8 mouse cellular contexts compared by ENCODE assay signal in the genomic region with DNA sequence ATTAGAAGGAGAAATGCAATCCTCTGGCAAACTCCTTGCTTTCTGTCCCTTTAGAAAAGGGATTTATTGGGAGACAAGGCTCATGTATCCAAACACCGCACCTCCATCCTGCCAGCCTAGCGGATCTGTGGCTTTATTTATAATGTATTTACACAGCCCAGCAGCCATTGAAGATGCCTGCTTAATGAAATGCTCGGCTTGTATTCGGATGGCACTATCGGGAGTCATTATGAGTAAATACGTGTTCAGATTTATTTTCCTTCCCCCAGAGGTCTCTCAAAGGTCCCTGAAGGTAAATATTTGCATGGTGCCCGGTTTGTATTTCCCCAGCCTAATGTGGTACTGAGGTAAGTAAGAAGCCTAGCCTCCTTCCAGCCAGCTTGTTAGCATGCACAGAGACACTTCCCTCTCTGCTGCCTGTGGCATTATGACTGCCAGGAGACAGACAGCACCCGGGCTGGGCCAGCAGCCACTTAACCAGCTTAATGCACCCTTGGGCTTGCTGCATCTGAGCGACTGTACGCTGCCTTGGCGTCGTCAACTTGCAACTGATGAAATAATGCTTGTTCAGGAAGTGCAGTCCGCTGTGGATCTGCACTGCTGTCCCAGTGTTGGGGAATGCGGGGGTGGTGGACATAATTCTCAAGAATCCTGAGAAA.
DNase-seq lines count a peak whose midpoint lies in the region; ATAC-seq lines count a peak whose summit lies in the region.

No protein-coding gene starts in this region.

- DNase-seq in left cerebral cortex, adult 18-20 months (ENCODE audit: low spot score in 2 of 2) = peak; percentile 49 to 64
- DNase-seq in left cerebral cortex, adult 11 months (ENCODE audit: low spot score) = no peak
- peak; percentile 54 to 65 for DNase-seq in layer of hippocampus, postnatal 14 days (ENCODE audit: low spot score in 2 of 2)
- no peak for DNase-seq in spleen, postnatal 36 days (ENCODE audit: low spot score in 2 of 2)
- DNase-seq in adrenal gland, adult 18-20 months (ENCODE audit: low spot score in 2 of 2) = no peak

- H3K27me3 ChIP-seq in forebrain, embryonic 15.5 days = no peaks in the 10 kb centered on the region
- no peaks in the 10 kb centered on the region for H3K27me3 ChIP-seq in neural tube, embryonic 15.5 days (replicated peaks)

- H3K9me3 ChIP-seq in forebrain, embryonic 15.5 days = no peaks in the 10 kb centered on the region
- no peaks in the 10 kb centered on the region for H3K9me3 ChIP-seq in neural tube, embryonic 15.5 days (replicated peaks)

- no peak overlapping the region for H3K4me3 ChIP-seq in forebrain, embryonic 15.5 days
- H3K4me3 ChIP-seq in neural tube, embryonic 15.5 days (replicated peaks) = no peak overlapping the region

- 16% methylated on average over 14 of the region's 14 CpGs for WGBS in forebrain, embryonic 15.5 days
- WGBS in neural tube, embryonic 15.5 days = 10% methylated on average over 14 of the region's 14 CpGs

- H3K4me2 ChIP-seq in forebrain, embryonic 15.5 days (replicated peaks) = peak overlapping the region; percentile 0; the same call in 1 of the 2 replicates
- peak overlapping the region; percentile 44 for H3K4me2 ChIP-seq in neural tube, embryonic 15.5 days

- H3K9ac ChIP-seq in forebrain, embryonic 15.5 days (replicated peaks) = no peak overlapping the region
- H3K9ac ChIP-seq in neural tube, embryonic 15.5 days (replicated peaks) = no peak overlapping the region

- peak; percentile 59 for ATAC-seq in forebrain, embryonic 15.5 days (replicated peaks)
- ATAC-seq in neural tube, embryonic 15.5 days (ENCODE audit: low FRiP score) = peak; percentile 63
- no peak for ATAC-seq in activated CD4-positive, CD25-positive, alpha-beta regulatory T cell, adult 4 months

- H3K27ac ChIP-seq in forebrain, embryonic 15.5 days (replicated peaks) = peak overlapping the region; percentile 38
- H3K27ac ChIP-seq in neural tube, embryonic 15.5 days (replicated peaks) = peak overlapping the region; percentile 75

- no peaks in the 10 kb centered on the region for H3K36me3 ChIP-seq in forebrain, embryonic 15.5 days
- no peaks in the 10 kb centered on the region for H3K36me3 ChIP-seq in neural tube, embryonic 15.5 days

- peaks cover 54% of the 10 kb centered on the region for H3K4me1 ChIP-seq in forebrain, embryonic 15.5 days
- H3K4me1 ChIP-seq in neural tube, embryonic 15.5 days = peaks cover 52% of the 10 kb centered on the region

Comparison
In these comparisons a context has a peak if more than half of its experiments do, and no peak if none do; other contexts are left out.
1. DNase-seq: peak in left cerebral cortex, adult 18-20 months (2 of 2) and layer of hippocampus, postnatal 14 days (2 of 2); none in left cerebral cortex, adult 11 months (single experiment), spleen, postnatal 36 days (0 of 2) and adrenal gland, adult 18-20 months (0 of 2).